Mouse (Mus musculus): Measurements from ENCODE around the gene Slc35f4. TPM values are rescaled to one million over a fixed set of nuclear protein-coding genes. Genes with fewer than 3 reads are reported as not detected.

Slc35f4 gene
- polyA plus RNA-seq, 1 experiment from 2014 or later: not detected

DNA sequence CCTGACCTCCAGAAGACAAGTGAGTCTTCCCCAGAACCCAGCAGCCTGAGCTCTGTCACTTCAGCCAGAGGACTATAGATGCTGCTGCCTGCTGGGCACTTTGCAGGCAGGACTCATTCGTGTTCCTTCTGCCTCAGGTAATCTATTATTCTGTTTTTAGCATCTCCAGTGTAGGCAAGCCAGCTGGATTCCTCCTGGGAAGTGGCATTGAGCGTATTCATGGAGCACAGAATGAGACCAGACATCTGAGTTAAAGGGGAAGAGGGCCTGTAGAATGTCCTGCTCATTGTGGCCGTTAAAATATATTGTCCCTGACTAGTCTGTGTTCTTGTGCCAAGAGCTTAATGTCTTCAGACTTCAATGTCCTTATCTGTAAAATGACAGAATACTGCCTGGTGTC lies 72.1 kb downstream of the Slc35f4 start:
- Histone ChIP-seq H3K9me3 (ENCODE audit: low read depth, low read length) (no peaks in the 10 kb centered on the region), H3K27me3 (ENCODE audit: insufficient read depth, low read length) (no peaks in the 10 kb centered on the region), H3K4me1 (ENCODE audit: insufficient read depth) (no peaks in the 10 kb centered on the region), H3K4me2 (no peak overlapping the region), H3K4me3 (ENCODE audit: low read depth, low read length) (no peak overlapping the region), H3K9ac (no peak overlapping the region), H3K27ac (ENCODE audit: low read depth) (no peak overlapping the region), H3K36me3 (ENCODE audit: insufficient read depth) (no peaks in the 10 kb centered on the region)
- no peak for TF ChIP-seq CTCF (IDR thresholded peaks at IDR 0.05; ENCODE audit: low read depth)
- WGBS: 39% methylated on average over 3 of the region's 3 CpGs
- DNase-seq (no peak), ATAC-seq (ENCODE audit: insufficient read depth) (no peak)

DNA sequence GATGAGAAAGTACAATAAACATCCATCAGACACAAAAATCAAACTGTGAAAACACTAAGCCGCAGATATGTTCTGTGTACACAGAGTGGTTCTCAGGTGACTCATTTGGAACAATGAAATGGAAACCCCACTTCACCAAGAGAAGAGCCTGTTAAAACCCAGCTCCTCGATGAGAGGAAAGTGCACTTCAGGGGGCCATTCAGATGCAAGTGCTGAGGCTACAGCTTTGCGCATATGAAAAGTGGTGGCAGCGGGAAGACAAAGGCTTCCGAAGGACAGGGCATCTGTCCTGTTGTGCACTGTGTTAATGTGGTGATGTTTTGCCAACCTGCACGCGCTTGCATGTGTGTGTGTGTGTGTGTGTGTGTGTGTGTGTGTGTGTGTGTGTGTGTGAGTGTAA lies 78.2 kb downstream of the Slc35f4 start:
- WGBS: 39% methylated on average over 7 of the region's 7 CpGs
- Histone ChIP-seq H3K4me3 (ENCODE audit: low read depth, low read length) (no peak overlapping the region), H3K27ac (ENCODE audit: low read depth) (no peak overlapping the region), H3K36me3 (ENCODE audit: insufficient read depth) (no peaks in the 10 kb centered on the region), H3K9me3 (ENCODE audit: low read depth, low read length) (no peaks in the 10 kb centered on the region), H3K27me3 (ENCODE audit: insufficient read depth, low read length) (no peaks in the 10 kb centered on the region), H3K4me1 (ENCODE audit: insufficient read depth) (no peaks in the 10 kb centered on the region), H3K4me2 (no peak overlapping the region), H3K9ac (no peak overlapping the region)
- TF ChIP-seq CTCF (IDR thresholded peaks at IDR 0.05; ENCODE audit: low read depth): no peak
- DNase-seq (peak; percentile 5), ATAC-seq (ENCODE audit: insufficient read depth) (no peak)

DNA sequence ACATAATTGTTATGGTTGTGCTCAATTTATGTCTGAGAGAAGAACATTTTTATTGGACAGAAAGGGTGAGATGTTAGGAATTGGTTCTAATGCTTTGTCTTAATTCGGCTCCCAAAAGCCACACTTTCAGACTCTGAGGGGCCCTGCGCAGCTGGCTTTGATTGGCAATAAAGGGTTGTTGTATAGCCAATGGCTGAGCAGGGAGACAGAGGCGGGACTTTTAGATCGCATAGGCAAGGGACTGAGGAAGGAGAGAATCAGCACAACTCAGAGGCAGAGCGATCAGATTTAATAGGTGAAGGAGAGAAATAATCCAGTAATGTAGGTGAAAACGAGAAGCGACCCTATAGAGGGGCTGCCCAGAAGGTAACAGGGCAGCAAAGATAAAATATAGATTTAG lies 79.4 kb downstream of the Slc35f4 start:
- H3K27me3 ChIP-seq (ENCODE audit: insufficient read depth, low read length): no peaks in the 10 kb centered on the region
- no peak overlapping the region for H3K9ac ChIP-seq
- ATAC-seq (ENCODE audit: insufficient read depth) (no peak), DNase-seq (no peak)
- no peaks in the 10 kb centered on the region for H3K4me1 ChIP-seq (ENCODE audit: insufficient read depth)
- H3K36me3 ChIP-seq (ENCODE audit: insufficient read depth): no peaks in the 10 kb centered on the region
- no peaks in the 10 kb centered on the region for H3K9me3 ChIP-seq (ENCODE audit: low read depth, low read length)
- no peak for TF ChIP-seq CTCF (IDR thresholded peaks at IDR 0.05; ENCODE audit: low read depth)
- no peak overlapping the region for H3K4me3 ChIP-seq (ENCODE audit: low read depth, low read length)
- H3K4me2 ChIP-seq: no peak overlapping the region
- no peak overlapping the region for H3K27ac ChIP-seq (ENCODE audit: low read depth)
- WGBS: 45% methylated on average over 7 of the region's 7 CpGs

DNA sequence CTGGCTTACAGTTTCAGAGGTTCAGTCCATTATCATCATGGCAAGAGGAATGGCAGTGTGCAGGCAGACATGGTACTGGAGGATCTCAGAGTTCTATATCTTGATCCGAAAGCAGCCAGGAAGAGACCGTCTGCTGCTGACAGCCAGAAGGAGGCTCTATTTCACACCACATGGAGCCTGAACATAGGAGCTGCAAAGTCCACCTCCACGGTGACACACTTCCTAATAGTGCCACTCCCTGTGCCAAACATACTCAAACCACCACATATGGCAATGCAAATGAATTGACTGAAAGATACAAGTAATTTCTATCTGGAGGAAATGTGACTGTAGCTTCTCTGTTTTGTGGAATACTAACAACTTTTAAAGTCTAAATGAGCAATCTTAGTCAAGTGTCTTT lies 89.0 kb downstream of the Slc35f4 start:
- Histone ChIP-seq H3K4me2 (no peak overlapping the region), H3K4me1 (ENCODE audit: insufficient read depth) (no peaks in the 10 kb centered on the region), H3K27ac (ENCODE audit: low read depth) (no peak overlapping the region), H3K9ac (no peak overlapping the region), H3K27me3 (ENCODE audit: insufficient read depth, low read length) (no peaks in the 10 kb centered on the region), H3K9me3 (ENCODE audit: low read depth, low read length) (no peaks in the 10 kb centered on the region), H3K4me3 (ENCODE audit: low read depth, low read length) (no peak overlapping the region), H3K36me3 (ENCODE audit: insufficient read depth) (no peaks in the 10 kb centered on the region)
- WGBS: 85% methylated on average over 3 of the region's 3 CpGs
- DNase-seq (no peak), ATAC-seq (ENCODE audit: insufficient read depth) (no peak)
- no peak for TF ChIP-seq CTCF (IDR thresholded peaks at IDR 0.05; ENCODE audit: low read depth)

DNA sequence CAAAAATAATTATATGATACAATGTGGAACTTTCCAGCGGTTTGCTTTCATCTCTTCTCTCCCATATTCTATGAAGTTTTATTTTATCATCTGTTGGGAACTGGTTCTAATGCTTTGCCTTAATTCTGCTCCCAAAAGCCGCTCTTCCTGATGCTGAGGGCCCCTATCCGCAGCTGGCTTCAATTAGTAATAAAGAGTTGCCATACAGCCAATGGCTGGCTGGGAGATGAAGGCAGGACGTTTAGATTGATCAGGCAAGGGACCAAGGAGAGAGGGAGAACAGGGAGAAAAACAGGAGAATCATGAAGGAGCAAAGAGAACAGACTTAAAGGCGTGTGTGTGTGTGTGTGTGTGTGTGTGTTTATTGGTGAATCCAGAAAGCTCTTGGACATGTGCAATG lies 94.0 kb downstream of the Slc35f4 start:
- DNase-seq (no peak), ATAC-seq (ENCODE audit: insufficient read depth) (no peak)
- H3K36me3 ChIP-seq (ENCODE audit: insufficient read depth): no peaks in the 10 kb centered on the region
- no peaks in the 10 kb centered on the region for H3K27me3 ChIP-seq (ENCODE audit: insufficient read depth, low read length)
- H3K9ac ChIP-seq: no peak overlapping the region
- no peaks in the 10 kb centered on the region for H3K4me1 ChIP-seq (ENCODE audit: insufficient read depth)
- H3K4me3 ChIP-seq (ENCODE audit: low read depth, low read length): no peak overlapping the region
- H3K27ac ChIP-seq (ENCODE audit: low read depth): no peak overlapping the region
- TF ChIP-seq CTCF (IDR thresholded peaks at IDR 0.05; ENCODE audit: low read depth): no peak
- no peaks in the 10 kb centered on the region for H3K9me3 ChIP-seq (ENCODE audit: low read depth, low read length)
- 74% methylated on average over 5 of the region's 5 CpGs for WGBS
- no peak overlapping the region for H3K4me2 ChIP-seq

DNA sequence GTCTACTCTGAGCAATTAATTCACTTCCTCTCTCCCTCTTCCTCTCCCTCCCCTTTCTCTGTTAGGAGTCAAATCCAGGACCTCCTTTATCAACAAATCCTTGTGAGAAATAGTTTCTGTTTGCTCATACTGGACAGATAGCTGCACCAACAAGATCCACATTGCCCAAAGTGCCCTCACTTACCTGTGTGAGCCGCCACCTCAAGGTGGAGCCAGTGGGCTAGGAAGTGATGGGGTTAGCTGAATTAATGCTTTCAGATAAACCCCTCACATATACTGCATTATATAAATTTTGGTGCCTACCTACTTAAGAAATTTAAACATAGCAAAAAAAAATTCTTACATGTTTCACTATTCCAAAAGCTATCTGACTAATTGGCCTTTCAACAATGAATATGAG lies 133.4 kb downstream of the Slc35f4 start:
- DNase-seq: peak; percentile 27
- peak; percentile 54 for TF ChIP-seq CTCF (IDR thresholded peaks at IDR 0.05; ENCODE audit: low read depth)
- Histone ChIP-seq H3K4me3 (ENCODE audit: low read depth, low read length) (no peak overlapping the region), H3K4me2 (no peak overlapping the region), H3K9me3 (ENCODE audit: low read depth, low read length) (no peaks in the 10 kb centered on the region), H3K27me3 (ENCODE audit: insufficient read depth, low read length) (no peaks in the 10 kb centered on the region), H3K36me3 (ENCODE audit: insufficient read depth) (no peaks in the 10 kb centered on the region), H3K27ac (ENCODE audit: low read depth) (no peak overlapping the region), H3K4me1 (ENCODE audit: insufficient read depth) (no peaks in the 10 kb centered on the region), H3K9ac (no peak overlapping the region)
- WGBS: 33% methylated on average over 1 of the region's 1 CpGs
- ATAC-seq (ENCODE audit: insufficient read depth): no peak

DNA sequence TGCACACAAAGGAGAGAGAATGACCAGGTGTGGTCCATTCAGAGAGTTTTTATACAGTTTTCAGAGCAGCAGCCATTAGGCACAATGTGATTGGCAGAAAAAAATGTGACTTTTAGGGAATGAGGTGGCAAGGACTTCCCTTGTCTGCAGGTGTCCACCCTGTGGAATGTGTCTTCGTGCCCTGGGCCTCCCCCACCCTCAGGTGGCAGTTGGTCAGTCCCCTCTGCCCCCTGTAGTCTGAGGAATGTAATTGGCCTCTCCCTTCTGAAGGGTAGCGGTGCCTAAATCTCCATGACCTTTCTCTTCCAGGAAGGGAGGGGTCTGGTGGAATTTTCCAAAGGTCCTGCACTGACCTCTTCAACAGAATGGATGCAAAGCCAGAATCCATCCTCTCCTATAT lies 163.7 kb downstream of the Slc35f4 start:
- no peak for DNase-seq
- Histone ChIP-seq H3K4me1 (ENCODE audit: insufficient read depth) (no peaks in the 10 kb centered on the region), H3K27ac (ENCODE audit: low read depth) (no peak overlapping the region), H3K9ac (no peak overlapping the region), H3K27me3 (ENCODE audit: insufficient read depth, low read length) (no peaks in the 10 kb centered on the region), H3K4me3 (ENCODE audit: low read depth, low read length) (no peak overlapping the region), H3K9me3 (ENCODE audit: low read depth, low read length) (no peaks in the 10 kb centered on the region), H3K4me2 (no peak overlapping the region), H3K36me3 (ENCODE audit: insufficient read depth) (no peaks in the 10 kb centered on the region)
- ATAC-seq (ENCODE audit: insufficient read depth): no peak
- TF ChIP-seq CTCF (IDR thresholded peaks at IDR 0.05; ENCODE audit: low read depth): no peak
- WGBS: 55% methylated on average over 2 of the region's 2 CpGs

DNA sequence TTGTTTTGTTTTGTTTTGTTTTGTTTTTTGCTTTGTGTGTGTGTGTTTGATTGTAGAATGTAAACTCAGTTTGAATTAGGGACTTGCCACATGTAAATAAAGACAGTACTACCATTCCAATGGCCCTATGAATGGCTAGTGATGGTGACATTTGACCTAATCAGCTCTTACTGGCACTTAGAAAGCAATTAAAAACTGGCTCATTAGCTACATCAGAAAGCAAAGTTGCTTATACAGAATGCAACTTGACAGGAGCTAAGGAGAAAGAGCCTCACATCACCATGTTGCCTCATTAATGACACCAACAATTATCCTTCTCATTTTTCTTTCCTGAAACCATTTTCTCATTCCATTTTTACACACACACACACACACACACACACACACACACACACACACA lies 170.3 kb downstream of the Slc35f4 start:
- H3K4me3 ChIP-seq (ENCODE audit: low read depth, low read length): no peak overlapping the region
- no peaks in the 10 kb centered on the region for H3K27me3 ChIP-seq (ENCODE audit: insufficient read depth, low read length)
- DNase-seq (no peak), ATAC-seq (ENCODE audit: insufficient read depth) (no peak)
- H3K4me1 ChIP-seq (ENCODE audit: insufficient read depth): no peaks in the 10 kb centered on the region
- no peak overlapping the region for H3K27ac ChIP-seq (ENCODE audit: low read depth)
- H3K4me2 ChIP-seq: no peak overlapping the region
- no peaks in the 10 kb centered on the region for H3K36me3 ChIP-seq (ENCODE audit: insufficient read depth)
- H3K9me3 ChIP-seq (ENCODE audit: low read depth, low read length): no peaks in the 10 kb centered on the region
- no peak for TF ChIP-seq CTCF (IDR thresholded peaks at IDR 0.05; ENCODE audit: low read depth)
- H3K9ac ChIP-seq: no peak overlapping the region
